Mouse (Mus musculus): ENCODE measurements around the gene Suclg1. TPM values are rescaled to one million over a fixed set of nuclear protein-coding genes. Genes with fewer than 3 reads are reported as not detected.

Gene Suclg1
- polyA plus RNA-seq, 1 experiment from 2014 or later: 151 TPM

- Histone ChIP-seq H3K9me3 (replicated peaks) (no peaks in the 10 kb centered on the region), H3K9ac (no peak overlapping the region), H3K4me1 (peaks cover 10% of the 10 kb centered on the region), H3K27me3 (no peaks in the 10 kb centered on the region), H3K4me3 (replicated peaks) (no peak overlapping the region), H3K36me3 (no peaks in the 10 kb centered on the region), H3K4me2 (replicated peaks) (no peak overlapping the region), H3K27ac (replicated peaks) (no peak overlapping the region)
- ATAC-seq (ENCODE audit: insufficient number of reproducible peaks, low FRiP score, low TSS enrichment, low read depth): no peak
- 37% methylated on average over 10 of the region's 10 CpGs for WGBS
Observed at GRCm38 (mm10) chr6:73227376-73228158, 20.6 kb upstream of the Suclg1 start.

- H3K36me3 ChIP-seq: no peaks in the 10 kb centered on the region
- H3K9ac ChIP-seq: no peak overlapping the region
- peak overlapping the region; percentile 83 for H3K27ac ChIP-seq (replicated peaks)
- H3K4me2 ChIP-seq (replicated peaks): no peak overlapping the region
- H3K27me3 ChIP-seq: no peaks in the 10 kb centered on the region
- WGBS: 18% methylated on average over 4 of the region's 4 CpGs
- H3K4me1 ChIP-seq: peaks cover 4% of the 10 kb centered on the region; the same call in 1 of the 2 replicates
- no peaks in the 10 kb centered on the region for H3K9me3 ChIP-seq (replicated peaks)
- peak; percentile 89 for ATAC-seq (ENCODE audit: insufficient number of reproducible peaks, low FRiP score, low TSS enrichment, low read depth)
- no peak overlapping the region for H3K4me3 ChIP-seq (replicated peaks)
Observed at GRCm38 (mm10) chr6:73228408-73228807, 19.8 kb upstream of the Suclg1 start.

GRCm38 (mm10) chr6:73228881-73229280, 19.3 kb upstream of the Suclg1 start:
- Histone ChIP-seq H3K4me3 (replicated peaks) (no peak overlapping the region), H3K4me1 (peaks cover 4% of the 10 kb centered on the region; the same call in 1 of the 2 replicates), H3K27me3 (no peaks in the 10 kb centered on the region), H3K36me3 (no peaks in the 10 kb centered on the region), H3K9ac (no peak overlapping the region), H3K9me3 (replicated peaks) (no peaks in the 10 kb centered on the region), H3K27ac (replicated peaks) (peak overlapping the region; percentile 83), H3K4me2 (replicated peaks) (no peak overlapping the region)
- WGBS: 45% methylated on average over 3 of the region's 3 CpGs
- no peak for ATAC-seq (ENCODE audit: insufficient number of reproducible peaks, low FRiP score, low TSS enrichment, low read depth)

GRCm38 (mm10) chr6:73232152-73232584, 16.0 kb upstream of the Suclg1 start:
- Histone ChIP-seq H3K27me3 (no peaks in the 10 kb centered on the region), H3K36me3 (no peaks in the 10 kb centered on the region), H3K9me3 (replicated peaks) (no peaks in the 10 kb centered on the region), H3K4me3 (replicated peaks) (no peak overlapping the region), H3K9ac (no peak overlapping the region), H3K27ac (replicated peaks) (no peak overlapping the region), H3K4me1 (peaks cover 4% of the 10 kb centered on the region; the same call in 1 of the 2 replicates), H3K4me2 (replicated peaks) (no peak overlapping the region)
- ATAC-seq (ENCODE audit: insufficient number of reproducible peaks, low FRiP score, low TSS enrichment, low read depth): no peak
- 79% methylated on average over 12 of the region's 12 CpGs for WGBS

GRCm38 (mm10) chr6:73233202-73233726, 14.9 kb upstream of the Suclg1 start:
- Histone ChIP-seq H3K9me3 (replicated peaks) (no peaks in the 10 kb centered on the region), H3K27me3 (no peaks in the 10 kb centered on the region), H3K4me1 (peaks cover 4% of the 10 kb centered on the region; the same call in 1 of the 2 replicates), H3K36me3 (no peaks in the 10 kb centered on the region), H3K4me2 (replicated peaks) (no peak overlapping the region), H3K9ac (no peak overlapping the region), H3K4me3 (replicated peaks) (no peak overlapping the region), H3K27ac (replicated peaks) (no peak overlapping the region)
- 90% methylated on average over 6 of the region's 6 CpGs for WGBS
- no peak for ATAC-seq (ENCODE audit: insufficient number of reproducible peaks, low FRiP score, low TSS enrichment, low read depth)

GRCm38 (mm10) chr6:73234302-73234900, 13.8 kb upstream of the Suclg1 start:
- Histone ChIP-seq H3K4me2 (replicated peaks) (no peak overlapping the region), H3K27me3 (no peaks in the 10 kb centered on the region), H3K4me3 (replicated peaks) (no peak overlapping the region), H3K27ac (replicated peaks) (no peak overlapping the region), H3K36me3 (no peaks in the 10 kb centered on the region), H3K9ac (no peak overlapping the region), H3K9me3 (replicated peaks) (no peaks in the 10 kb centered on the region), H3K4me1 (no peaks in the 10 kb centered on the region)
- no peak for ATAC-seq (ENCODE audit: insufficient number of reproducible peaks, low FRiP score, low TSS enrichment, low read depth)
- 62% methylated on average over 6 of the region's 6 CpGs for WGBS

- H3K4me1 ChIP-seq: no peaks in the 10 kb centered on the region
- H3K27me3 ChIP-seq: no peaks in the 10 kb centered on the region
- no peaks in the 10 kb centered on the region for H3K36me3 ChIP-seq
- no peak overlapping the region for H3K4me3 ChIP-seq (replicated peaks)
- H3K27ac ChIP-seq (replicated peaks): no peak overlapping the region
- H3K9ac ChIP-seq: no peak overlapping the region
- H3K4me2 ChIP-seq (replicated peaks): no peak overlapping the region
- no peak for ATAC-seq (ENCODE audit: insufficient number of reproducible peaks, low FRiP score, low TSS enrichment, low read depth)
- WGBS: 69% methylated on average over 3 of the region's 3 CpGs
- no peaks in the 10 kb centered on the region for H3K9me3 ChIP-seq (replicated peaks)
Observed at GRCm38 (mm10) chr6:73235650-73236049, 12.5 kb upstream of the Suclg1 start.

- no peak overlapping the region for H3K27ac ChIP-seq (replicated peaks)
- no peak overlapping the region for H3K4me3 ChIP-seq (replicated peaks)
- H3K36me3 ChIP-seq: no peaks in the 10 kb centered on the region
- no peaks in the 10 kb centered on the region for H3K27me3 ChIP-seq
- ATAC-seq (ENCODE audit: insufficient number of reproducible peaks, low FRiP score, low TSS enrichment, low read depth): no peak
- 85% methylated on average over 2 of the region's 2 CpGs for WGBS
- no peak overlapping the region for H3K4me2 ChIP-seq (replicated peaks)
- H3K9ac ChIP-seq: no peak overlapping the region
- no peaks in the 10 kb centered on the region for H3K9me3 ChIP-seq (replicated peaks)
- peaks cover 12% of the 10 kb centered on the region for H3K4me1 ChIP-seq
Observed at GRCm38 (mm10) chr6:73246821-73247220, 1.4 kb upstream of the Suclg1 start.

GRCm38 (mm10) chr6:73247452-73247851, 730 bp upstream of the Suclg1 start:
- H3K9me3 ChIP-seq (replicated peaks): no peaks in the 10 kb centered on the region
- H3K4me2 ChIP-seq (replicated peaks): peak overlapping the region; percentile 72
- H3K9ac ChIP-seq: no peak overlapping the region
- peaks cover 12% of the 10 kb centered on the region for H3K4me1 ChIP-seq
- no peaks in the 10 kb centered on the region for H3K27me3 ChIP-seq
- H3K27ac ChIP-seq (replicated peaks): no peak overlapping the region
- WGBS: 40% methylated on average over 4 of the region's 4 CpGs
- ATAC-seq (ENCODE audit: insufficient number of reproducible peaks, low FRiP score, low TSS enrichment, low read depth): no peak
- H3K36me3 ChIP-seq: no peaks in the 10 kb centered on the region
- H3K4me3 ChIP-seq (replicated peaks): peak overlapping the region; percentile 96

GRCm38 (mm10) chr6:73249049-73249422, 854 bp downstream of the Suclg1 start:
- WGBS: 5% methylated on average over 12 of the region's 12 CpGs
- no peak for ATAC-seq (ENCODE audit: insufficient number of reproducible peaks, low FRiP score, low TSS enrichment, low read depth)
- H3K27ac ChIP-seq (replicated peaks): no peak overlapping the region
- H3K4me1 ChIP-seq: peaks cover 12% of the 10 kb centered on the region
- H3K9me3 ChIP-seq (replicated peaks): no peaks in the 10 kb centered on the region
- peak overlapping the region; percentile 96 for H3K4me3 ChIP-seq (replicated peaks)
- H3K36me3 ChIP-seq: no peaks in the 10 kb centered on the region
- peak overlapping the region; percentile 72 for H3K4me2 ChIP-seq (replicated peaks)
- H3K9ac ChIP-seq: peak overlapping the region; percentile 89
- H3K27me3 ChIP-seq: no peaks in the 10 kb centered on the region

GRCm38 (mm10) chr6:73249851-73250250, 1.7 kb downstream of the Suclg1 start:
- no peaks in the 10 kb centered on the region for H3K9me3 ChIP-seq (replicated peaks)
- H3K27ac ChIP-seq (replicated peaks): no peak overlapping the region
- peak overlapping the region; percentile 72; the same call in 1 of the 2 replicates for H3K4me2 ChIP-seq (replicated peaks)
- H3K4me1 ChIP-seq: peaks cover 12% of the 10 kb centered on the region
- no peak overlapping the region for H3K9ac ChIP-seq
- H3K27me3 ChIP-seq: no peaks in the 10 kb centered on the region
- H3K4me3 ChIP-seq (replicated peaks): 0 out of 2 replicates have a peak overlapping the region, but pooled peaks have one; percentile 96
- ATAC-seq (ENCODE audit: insufficient number of reproducible peaks, low FRiP score, low TSS enrichment, low read depth): no peak
- no peaks in the 10 kb centered on the region for H3K36me3 ChIP-seq
- WGBS: 81% methylated on average over 4 of the region's 4 CpGs
